Mouse (Mus musculus) olfactory bulb, adult 2 months (tissue): Measurements from ENCODE around the gene Pcsk5.

ENCODE experiments used
- CTCF ChIP-seq: fragments of 200-500 bp; IDR thresholded peaks from 2 replicates; pipeline ENCODE4 v1.5.1; 2012; ENCODE audit warnings: low read depth, mild to moderate bottlenecking, low read length, moderate library complexity; ENCODE audit not compliant: insufficient read depth
- POLR2A ChIP-seq: fragments of 200-500 bp; IDR thresholded peaks from 2 replicates; pipeline ENCODE4 v1.6.1; 2012; ENCODE audit warnings: mild to moderate bottlenecking, low read depth, low read length, moderate library complexity; ENCODE audit not compliant: insufficient read depth

DNA sequence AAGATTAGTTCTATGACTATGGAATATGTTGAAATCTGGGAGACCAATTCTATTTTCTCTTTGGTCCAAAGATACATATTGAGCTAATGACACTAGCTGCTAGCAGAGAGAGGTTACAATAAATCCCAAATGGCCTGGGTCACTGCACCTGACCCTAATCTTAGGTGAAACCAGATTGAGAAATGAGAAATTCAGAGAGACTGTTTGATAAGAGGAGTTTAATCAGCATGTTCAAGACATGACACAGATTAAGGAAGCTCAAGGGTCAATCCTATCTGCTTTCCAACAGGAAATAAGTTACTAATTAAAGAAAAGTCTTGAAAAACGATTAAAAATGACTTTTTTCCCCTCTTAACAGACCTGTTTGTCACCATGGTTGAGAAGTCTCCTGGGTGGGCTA, 96.0 kb downstream of the Pcsk5 start:
- TF ChIP-seq CTCF: no peak
- TF ChIP-seq POLR2A: no peak
